Mouse (Mus musculus) forebrain, embryonic 14.5 days (tissue): ENCODE data around the gene Eef1akmt3. TPM values are rescaled to one million over a fixed set of nuclear protein-coding genes. Genes with fewer than 3 reads are reported as not detected.
A peak's percentile ranks its signal among the peaks of the same experiment; 100 is the strongest.

Source experiments
- ATAC-seq: fragments of 200-750 bp; cut with Nextera tagmentation; 2 replicates; pipeline ENCODE4 v1.8.0; 2017; ENCODE audit warnings: mild to moderate bottlenecking, moderate library complexity
- DNase-seq: peaks from one replicate; pipeline ENCODE4 v3.0.0-alpha.2; 2015; ENCODE audit warnings: low spot score
- H3K27ac ChIP-seq: fragments of 300-500 bp; sonication (generic); 2 replicates; pipeline ENCODE4 v1.5.1; 2014; ENCODE audit warnings: low read depth, mild to moderate bottlenecking, control low read depth, low read length, moderate library complexity
- H3K27me3 ChIP-seq: fragments of 300-500 bp; sonication (generic); replicated peaks from 2 replicates; pipeline ENCODE4 v1.6.1; 2014; ENCODE audit warnings: low read length, control low read depth, mixed read lengths; ENCODE audit not compliant: control insufficient read depth, insufficient read depth
- H3K36me3 ChIP-seq: fragments of 300-500 bp; sonication (generic); 2 replicates; pipeline ENCODE4 v1.6.1; 2014; ENCODE audit warnings: low read length, control low read depth; ENCODE audit not compliant: control insufficient read depth, insufficient read depth
- H3K4me1 ChIP-seq: fragments of 300-500 bp; sonication (generic); 2 replicates; pipeline ENCODE4 v1.6.1; 2014; ENCODE audit warnings: antibody characterized with exemption, low read length, control low read depth; ENCODE audit not compliant: control insufficient read depth, insufficient read depth
- H3K4me2 ChIP-seq: fragments of 300-500 bp; sonication (generic); 2 replicates; pipeline ENCODE4 v1.6.1; 2014; ENCODE audit warnings: mild to moderate bottlenecking, control low read depth, low read length
- H3K4me3 ChIP-seq: fragments of 300-500 bp; sonication (generic); 2 replicates; pipeline ENCODE4 v1.5.1; 2014; ENCODE audit warnings: low read depth, low read length, control low read depth
- H3K9ac ChIP-seq: fragments of 300-500 bp; sonication (generic); 2 replicates; pipeline ENCODE4 v1.6.1; 2014; ENCODE audit warnings: mild to moderate bottlenecking, low read length, control low read depth, moderate library complexity
- H3K9me3 ChIP-seq: fragments of 300-500 bp; sonication (generic); replicated peaks from 2 replicates; pipeline ENCODE4 v1.6.1; 2016; ENCODE audit warnings: low read length, control low read depth, mixed read lengths; ENCODE audit not compliant: control insufficient read depth
- WGBS: fragments of 180-500 bp; shearing (Covaris S2); extraction: QIAGEN DNeasy Blood & Tissue Kit; methylation state at CpG from one replicate; pipeline ENCODE4 v1.1.7; 2014; 5-methylcytosine and 5-hydroxymethylcytosine counted together
- polyA plus RNA-seq: library from polyadenylated mRNA; unstranded; fragments of >200 nt; fragmentation: Nextera tagmentation; extraction: Ambion mirVana; gene quantifications from 2 replicates; pipeline ENCODE4 v1.2.1, GENCODE M21; 2014

Eef1akmt3 gene
- polyA plus RNA-seq, 1 experiment from 2014 or later = 0.06 TPM

DNA sequence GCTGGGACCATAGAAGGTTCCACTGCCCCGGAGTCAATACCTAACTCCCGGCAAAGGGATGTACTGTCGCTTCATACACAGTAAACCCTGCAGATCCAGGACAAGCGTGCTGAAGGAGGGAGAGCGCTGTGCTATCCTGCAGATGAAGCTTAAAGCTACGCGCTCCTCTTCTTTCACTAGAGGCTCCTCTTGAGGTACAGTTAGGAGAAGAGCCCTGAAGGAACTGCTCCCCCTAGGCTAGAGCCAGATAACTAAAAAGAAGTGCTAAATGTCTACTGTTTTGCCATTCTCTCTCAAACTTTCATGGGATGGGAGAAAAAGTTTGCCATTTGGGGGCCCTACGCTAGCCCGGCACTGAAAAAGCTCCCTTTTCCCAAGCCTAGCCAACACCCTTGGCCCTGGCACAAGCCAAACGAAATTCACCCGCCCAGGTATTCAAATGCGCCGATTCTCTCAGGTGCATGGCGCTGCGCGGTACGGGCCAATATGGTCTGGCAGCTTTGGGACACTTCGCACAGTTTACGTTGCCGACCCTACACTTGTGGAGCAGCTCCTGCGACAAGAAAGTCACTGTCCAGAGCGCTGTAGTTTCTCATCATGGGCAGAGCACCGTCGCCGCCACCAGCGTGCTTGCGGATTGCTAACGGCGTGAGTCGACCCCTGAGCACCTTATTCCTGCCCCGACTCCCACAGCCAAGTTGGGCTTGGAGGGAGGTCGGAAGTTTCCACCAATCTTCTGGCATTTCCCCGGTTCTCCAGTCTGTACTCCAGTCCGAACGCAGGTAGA, 7.5 kb upstream of the Eef1akmt3 start:
- no peak overlapping the region for H3K4me2 ChIP-seq
- no peaks in the 10 kb centered on the region for H3K9me3 ChIP-seq
- DNase-seq (no peak), ATAC-seq (no peak)
- H3K36me3 ChIP-seq = peaks cover 13% of the 10 kb centered on the region
- H3K9ac ChIP-seq = no peak overlapping the region
- no peak overlapping the region for H3K4me3 ChIP-seq
- H3K27me3 ChIP-seq = peaks cover 40% of the 10 kb centered on the region
- WGBS = 3% methylated on average over 35 of the region's 35 CpGs
- H3K27ac ChIP-seq = no peak overlapping the region
- H3K4me1 ChIP-seq = no peaks in the 10 kb centered on the region

DNA sequence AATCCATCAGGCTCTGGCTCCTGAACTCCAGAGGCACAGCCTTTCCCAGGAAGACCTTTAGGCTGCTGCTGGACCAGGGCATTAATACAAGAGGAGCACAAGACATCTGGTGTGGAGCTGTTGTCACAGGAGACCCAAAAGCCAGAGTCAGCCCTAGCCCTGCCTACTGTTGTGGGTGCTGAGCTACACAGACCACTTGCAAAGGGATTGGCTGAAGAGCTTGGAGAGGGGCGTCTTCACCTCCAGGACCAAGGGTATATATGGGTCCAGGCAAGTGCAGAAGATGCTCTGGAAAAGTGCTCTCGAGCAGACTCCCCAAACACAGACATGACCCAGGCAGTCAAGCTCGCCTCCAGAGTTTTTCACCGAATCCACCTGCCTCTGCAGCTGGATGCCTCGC, 6.6 kb upstream of the Eef1akmt3 start, which contains the start of gene Cyp27b1:
TSS of gene Cyp27b1 (plus strand) at position 297 of the 400 bp plus-strand sequence.
- Histone ChIP-seq H3K9ac (no peak within 1 kb of the TSS), H3K4me2 (no peak within 1 kb of the TSS), H3K27me3 (peaks cover 40% of the 10 kb centered on the region), H3K27ac (no peak within 1 kb of the TSS), H3K9me3 (no peaks in the 10 kb centered on the region), H3K4me3 (no peak within 1 kb of the TSS), H3K36me3 (peaks cover 9% of the 10 kb centered on the region; the same call in 1 of the 2 replicates), H3K4me1 (no peaks in the 10 kb centered on the region)
- no peak for DNase-seq
- 31% methylated on average over 5 of the region's 5 CpGs for WGBS
- no peak for ATAC-seq

DNA sequence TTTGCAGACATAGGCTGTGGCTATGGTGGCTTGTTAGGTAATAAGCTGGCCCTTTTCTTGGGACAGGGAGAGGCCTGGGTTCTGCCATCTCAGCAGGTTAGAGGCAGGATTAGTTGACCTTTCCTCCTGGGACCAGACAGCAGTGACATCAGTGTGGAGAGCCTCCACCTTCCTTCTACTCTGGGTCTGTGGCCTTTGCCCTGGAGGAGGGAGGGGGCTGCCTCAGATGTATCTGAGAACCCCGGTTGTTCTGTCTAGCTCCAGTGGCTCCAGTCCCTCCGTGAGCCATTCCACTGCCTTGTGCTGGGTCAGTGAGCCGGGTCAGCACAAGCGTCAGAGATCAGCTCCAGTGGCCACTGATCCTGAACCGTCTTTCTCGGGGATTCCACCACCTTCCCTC, 1.9 kb upstream of the Eef1akmt3 start:
- Histone ChIP-seq H3K9me3 (no peaks in the 10 kb centered on the region), H3K9ac (no peak overlapping the region), H3K4me1 (peaks cover 3% of the 10 kb centered on the region; the same call in 1 of the 2 replicates), H3K4me3 (no peak overlapping the region), H3K27ac (no peak overlapping the region), H3K4me2 (no peak overlapping the region), H3K27me3 (peaks cover 8% of the 10 kb centered on the region), H3K36me3 (peaks cover 9% of the 10 kb centered on the region; the same call in 1 of the 2 replicates)
- ATAC-seq = no peak
- no peak for DNase-seq
- WGBS = 85% methylated on average over 6 of the region's 6 CpGs

DNA sequence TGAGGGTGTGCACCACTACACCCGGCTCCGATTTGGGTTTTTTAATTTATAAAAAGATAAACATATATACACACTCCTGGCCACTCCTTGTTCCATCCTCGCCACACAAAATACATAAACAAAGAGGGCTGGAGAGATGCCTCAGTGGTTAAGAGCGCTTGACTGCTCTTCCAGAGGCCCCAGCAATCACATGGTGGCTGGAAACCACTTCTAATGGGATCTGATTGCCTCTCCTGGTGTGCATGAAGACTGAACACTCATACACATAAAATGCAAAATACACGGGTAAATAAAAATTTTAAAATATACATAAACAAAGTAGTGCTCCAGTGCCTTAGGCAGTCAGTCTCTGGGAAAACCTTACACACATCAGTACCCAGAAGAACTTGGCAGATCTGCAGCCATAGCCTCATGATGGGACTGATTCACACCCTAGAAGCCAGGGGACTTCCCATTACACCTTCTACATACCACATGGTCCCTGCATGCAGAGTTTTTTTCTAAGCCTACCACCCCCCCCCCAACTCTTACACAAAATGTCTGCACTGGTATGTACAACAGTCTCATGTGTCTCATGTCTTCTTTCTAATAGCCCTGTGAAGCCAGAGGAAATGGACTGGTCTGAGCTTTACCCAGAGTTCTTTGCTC, 1.3 kb upstream of the Eef1akmt3 start:
- Histone ChIP-seq H3K4me1 (peaks cover 3% of the 10 kb centered on the region; the same call in 1 of the 2 replicates), H3K36me3 (peaks cover 9% of the 10 kb centered on the region; the same call in 1 of the 2 replicates), H3K9ac (peak overlapping the region; percentile 71), H3K4me3 (peak overlapping the region; percentile 70), H3K4me2 (peak overlapping the region; percentile 96), H3K9me3 (no peaks in the 10 kb centered on the region), H3K27ac (no peak overlapping the region), H3K27me3 (peaks cover 2% of the 10 kb centered on the region)
- no peak for DNase-seq
- WGBS = 18% methylated on average over 5 of the region's 5 CpGs
- no peak for ATAC-seq

DNA sequence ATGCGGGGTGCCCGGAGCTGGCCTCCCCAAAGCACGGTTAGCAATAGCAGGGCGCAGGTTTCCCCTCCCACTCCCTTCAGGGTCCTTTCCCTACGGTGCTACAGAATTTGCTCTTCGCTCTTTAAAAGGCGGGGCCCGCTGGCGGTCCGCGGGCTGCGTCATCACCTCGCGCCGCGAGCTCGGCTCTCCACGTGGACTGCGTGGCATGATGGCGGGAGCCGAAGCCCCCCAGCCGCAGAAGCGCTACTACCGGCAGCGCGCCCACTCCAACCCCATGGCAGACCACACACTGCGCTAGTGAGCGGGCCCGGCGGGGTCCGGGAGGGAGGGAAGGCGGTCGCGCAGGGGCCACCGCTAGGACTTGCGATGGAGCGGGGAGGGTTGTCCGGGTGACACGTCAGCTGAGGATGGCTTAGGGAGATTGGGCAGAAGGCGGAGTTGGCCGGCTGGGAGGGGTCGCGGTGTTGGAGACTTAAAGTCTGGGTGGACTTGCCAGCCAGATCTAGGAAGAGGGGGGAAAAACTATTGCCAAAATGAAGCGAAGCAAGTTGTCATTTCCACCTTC, 543 bp upstream of the Eef1akmt3 start:
- Histone ChIP-seq H3K9ac (peak overlapping the region; percentile 71), H3K27ac (no peak overlapping the region)

DNA sequence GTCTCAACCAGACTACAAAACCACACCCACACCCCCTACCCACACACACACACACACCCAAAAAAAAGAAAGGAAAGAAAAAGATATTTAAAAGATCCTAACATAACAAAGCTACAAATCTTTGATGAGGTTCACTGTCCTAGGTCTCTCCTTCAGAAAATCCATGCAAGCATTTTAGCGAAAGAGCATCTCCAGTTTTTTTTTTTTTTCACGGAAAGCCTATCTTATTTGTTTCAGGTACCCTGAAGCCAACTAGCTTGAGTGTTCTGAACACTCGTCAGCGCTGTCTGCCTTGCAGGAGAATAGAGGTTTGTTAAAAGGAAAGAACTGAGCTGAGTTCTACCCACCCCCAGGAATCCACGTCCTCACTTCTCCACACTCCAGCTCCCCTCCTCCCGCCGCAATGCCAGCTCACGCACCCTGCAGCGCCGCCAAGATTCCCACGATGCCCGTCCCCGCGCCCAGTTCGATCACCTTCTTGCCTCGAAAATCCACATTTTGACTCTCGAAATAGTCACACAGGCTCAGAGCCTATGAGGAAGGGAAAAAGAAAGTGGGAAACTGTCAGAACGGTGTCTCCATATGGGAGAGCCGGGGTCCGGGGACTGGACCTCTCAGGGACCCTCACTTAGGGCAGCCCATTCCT, 621 bp downstream of the Eef1akmt3 start:
- WGBS = 3% methylated on average over 20 of the region's 20 CpGs
- H3K9me3 ChIP-seq = no peaks in the 10 kb centered on the region
- H3K9ac ChIP-seq = peak overlapping the region; percentile 71
- peak; percentile 16; the same call in 1 of the 2 replicates for ATAC-seq
- H3K27ac ChIP-seq = no peak overlapping the region
- no peaks in the 10 kb centered on the region for H3K27me3 ChIP-seq
- peak overlapping the region; percentile 96 for H3K4me2 ChIP-seq
- H3K36me3 ChIP-seq = peaks cover 9% of the 10 kb centered on the region; the same call in 1 of the 2 replicates
- peak overlapping the region; percentile 70 for H3K4me3 ChIP-seq
- H3K4me1 ChIP-seq = peaks cover 3% of the 10 kb centered on the region; the same call in 1 of the 2 replicates
- DNase-seq = no peak

More for the DNA sequence above, 543 bp upstream of the Eef1akmt3 start:
- DNase-seq (peak; percentile 94), ATAC-seq (peak; percentile 94)
- peaks cover 9% of the 10 kb centered on the region; the same call in 1 of the 2 replicates for H3K36me3 ChIP-seq
- H3K4me2 ChIP-seq = peak overlapping the region; percentile 96
- peaks cover 3% of the 10 kb centered on the region; the same call in 1 of the 2 replicates for H3K4me1 ChIP-seq
- H3K9me3 ChIP-seq = no peaks in the 10 kb centered on the region
- H3K27me3 ChIP-seq = no peaks in the 10 kb centered on the region
- H3K4me3 ChIP-seq = peak overlapping the region; percentile 70
- WGBS = 1% methylated on average over 44 of the region's 44 CpGs

DNA sequence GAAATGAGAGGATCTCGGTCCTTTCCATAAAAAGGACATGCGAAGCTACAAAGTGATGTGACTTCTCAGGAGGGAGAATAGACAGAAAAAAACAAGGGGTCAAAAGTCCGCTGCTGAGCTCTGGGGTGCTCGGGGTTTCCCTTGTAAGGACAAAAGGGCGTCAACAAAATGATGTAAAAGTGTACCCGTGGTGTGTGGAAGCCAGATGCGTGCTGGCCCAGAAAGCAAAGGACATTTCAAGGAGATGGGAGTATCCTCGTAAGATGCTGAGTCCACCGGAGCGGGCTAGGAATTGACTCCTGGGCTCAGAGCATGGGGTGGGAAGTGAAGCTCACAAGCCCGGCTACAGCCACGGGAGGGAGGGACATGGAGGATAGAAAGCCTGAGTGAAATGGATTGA, 3.7 kb downstream of the Eef1akmt3 start:
- ATAC-seq (no peak), DNase-seq (no peak)
- H3K36me3 ChIP-seq = no peaks in the 10 kb centered on the region
- H3K27me3 ChIP-seq = no peaks in the 10 kb centered on the region
- H3K4me2 ChIP-seq = no peak overlapping the region
- no peak overlapping the region for H3K4me3 ChIP-seq
- H3K9ac ChIP-seq = no peak overlapping the region
- peaks cover 3% of the 10 kb centered on the region; the same call in 1 of the 2 replicates for H3K4me1 ChIP-seq
- H3K27ac ChIP-seq = no peak overlapping the region
- H3K9me3 ChIP-seq = no peaks in the 10 kb centered on the region
- 73% methylated on average over 12 of the region's 12 CpGs for WGBS

DNA sequence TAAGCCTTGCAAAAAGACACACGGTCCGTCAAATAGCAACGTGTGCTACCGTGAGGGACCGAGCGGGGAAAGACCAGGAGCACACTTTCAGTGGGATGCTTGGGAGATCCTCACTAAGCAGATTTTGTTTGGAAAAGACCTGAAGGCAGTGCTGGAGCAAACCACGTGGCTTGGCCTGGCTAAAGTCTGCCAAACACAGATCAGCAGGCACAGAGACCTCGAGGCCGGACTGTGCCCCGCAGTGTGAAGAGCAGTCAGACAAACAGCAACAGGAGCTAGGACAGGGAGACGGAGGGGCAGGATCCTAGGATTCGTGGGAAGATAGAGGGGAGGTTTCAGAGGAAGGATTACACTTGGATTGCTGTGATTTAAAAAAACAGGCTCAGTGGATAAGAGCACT, 5.0 kb downstream of the Eef1akmt3 start:
- Histone ChIP-seq H3K4me3 (no peak overlapping the region), H3K9me3 (no peaks in the 10 kb centered on the region), H3K36me3 (no peaks in the 10 kb centered on the region), H3K4me2 (no peak overlapping the region), H3K9ac (no peak overlapping the region), H3K27me3 (no peaks in the 10 kb centered on the region), H3K27ac (no peak overlapping the region), H3K4me1 (no peaks in the 10 kb centered on the region)
- WGBS = 81% methylated on average over 12 of the region's 12 CpGs
- DNase-seq (no peak), ATAC-seq (no peak)
